Mouse (Mus musculus) cerebellum, adult 9-10 months (tissue): Measurements from ENCODE around the gene Gm5426.
"Not testable (repeated sequence)": the region's sequence is repeated elsewhere in the genome, so short reads cannot be mapped to it uniquely, and the experiment has no call there.

Experiments
- DNase-seq: peaks from one replicate; pipeline ENCODE4 v3.0.0; 2022

The Gm5426 gene

GRCm38 (mm10) chr10:96136451-96136850 is at the start of gene Gm5426:
Gene Gm5426 (plus strand): TSS chr10:96136603.
- not testable (repeated sequence) for DNase-seq

DNA sequence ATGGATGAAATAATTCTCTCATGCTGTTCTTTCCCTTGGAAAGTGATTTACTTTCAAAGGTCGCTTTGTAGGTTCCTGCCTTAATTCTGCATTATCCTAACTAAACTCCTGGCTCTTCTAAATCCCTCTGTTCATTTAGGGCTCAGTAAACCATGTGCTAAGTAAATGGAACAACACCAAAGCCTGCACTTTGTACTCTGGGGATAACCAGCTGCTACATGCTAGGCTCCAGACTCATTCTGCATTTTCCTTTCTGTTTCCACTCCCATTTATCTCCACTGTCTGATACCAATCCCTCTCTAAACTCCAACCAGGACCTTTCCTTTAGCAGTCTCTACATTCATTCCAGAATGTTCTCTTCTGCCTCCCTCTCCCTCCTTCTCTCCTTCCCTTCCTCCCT is 46.7 kb upstream of the Gm5426 start:
- no peak for DNase-seq

DNA sequence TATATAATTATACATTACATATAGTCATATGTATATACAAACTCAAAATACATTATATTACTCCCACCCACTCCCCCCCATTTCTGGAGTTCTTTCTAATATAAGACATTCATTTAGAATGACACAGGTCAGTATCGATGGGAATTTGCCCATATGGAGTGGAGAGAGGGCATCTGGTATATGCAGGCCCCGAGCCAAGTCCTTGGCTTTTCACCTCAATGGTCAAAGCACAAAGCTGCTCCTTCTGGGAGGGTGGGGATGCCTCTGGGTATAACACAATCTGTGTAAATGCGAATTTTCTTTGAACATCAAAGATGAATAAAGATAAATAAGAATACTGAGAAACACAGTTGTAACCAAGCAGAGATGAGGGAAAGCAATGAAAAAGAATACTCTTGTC is 46.0 kb upstream of the Gm5426 start:
- peak; percentile 82 for DNase-seq

DNA sequence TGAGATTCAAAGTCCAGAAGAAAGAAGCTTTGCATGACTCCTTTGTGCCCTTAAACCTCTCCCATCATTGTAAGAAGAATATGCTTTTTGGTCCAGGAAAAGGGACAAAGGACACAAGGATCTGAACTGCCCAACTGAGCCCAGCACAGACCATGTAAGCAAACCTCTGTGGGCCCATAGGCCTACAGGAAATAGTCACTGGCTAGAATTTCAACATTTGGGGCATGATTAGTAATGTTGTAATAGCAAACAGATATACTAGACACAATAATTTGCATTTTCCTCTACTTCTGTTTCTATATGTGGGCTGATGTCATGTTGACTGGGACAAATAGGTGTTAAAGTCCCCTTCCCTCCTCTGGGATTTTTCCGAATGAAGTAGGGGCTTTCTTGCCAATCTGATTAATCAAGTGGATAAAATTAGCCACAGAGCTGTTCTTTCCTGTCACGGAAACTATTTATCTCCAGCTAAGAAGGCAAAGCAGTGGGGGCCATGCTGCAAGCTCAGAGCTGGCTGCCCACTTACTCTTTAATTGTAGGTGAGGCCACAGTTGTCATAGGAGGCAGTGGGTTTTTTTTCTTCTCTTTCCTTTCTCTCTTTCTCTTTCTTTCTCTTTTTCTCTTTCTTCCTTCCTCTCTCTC is 42.4 kb upstream of the Gm5426 start:
- no peak for DNase-seq

- no peak for DNase-seq
Measured at GRCm38 (mm10) chr10:96094559-96094958, 41.8 kb upstream of the Gm5426 start.

DNA sequence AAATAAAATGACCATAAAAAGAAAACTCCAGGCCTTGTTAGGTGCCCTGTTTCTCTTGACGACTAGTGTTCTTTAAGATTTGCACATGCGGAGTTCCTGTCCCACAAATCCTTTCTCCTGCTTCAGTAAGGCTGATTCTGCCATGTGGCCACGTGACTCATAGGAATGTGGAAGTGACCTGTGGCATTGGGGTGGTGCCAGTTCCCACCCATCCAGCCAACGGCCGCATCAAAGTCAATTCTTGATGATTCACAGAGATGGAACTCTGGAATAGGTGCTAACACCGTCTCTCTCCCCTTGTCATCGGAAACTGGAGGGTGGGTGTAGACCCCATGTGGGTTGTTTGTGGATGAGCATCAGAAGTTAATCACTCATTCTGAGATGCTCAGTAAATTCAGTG is 39.7 kb upstream of the Gm5426 start:
- DNase-seq = no peak

- DNase-seq = no peak
Measured at GRCm38 (mm10) chr10:96101035-96101434, 35.4 kb upstream of the Gm5426 start.

- no peak for DNase-seq
Measured at GRCm38 (mm10) chr10:96104158-96104557, 32.2 kb upstream of the Gm5426 start.

DNA sequence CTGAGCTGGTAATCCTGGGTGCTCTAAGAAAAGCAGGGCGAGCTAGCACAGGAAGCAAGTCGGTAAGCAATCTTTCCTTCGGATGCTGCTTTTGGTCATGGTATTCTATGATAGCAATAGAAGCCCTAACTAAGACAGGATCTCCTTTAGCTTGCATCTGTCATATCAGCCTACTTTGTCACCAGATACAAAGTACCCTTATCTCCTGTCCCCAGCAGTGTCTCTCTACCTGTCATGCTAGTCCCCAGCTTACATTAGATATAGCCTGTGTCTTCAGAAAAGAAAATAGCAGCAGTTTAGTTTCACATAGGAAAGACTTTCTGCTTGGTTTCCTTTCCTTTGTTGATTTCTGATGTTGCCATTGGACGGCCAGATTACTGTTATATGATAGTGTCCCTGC is 31.8 kb upstream of the Gm5426 start:
- DNase-seq = no peak

GRCm38 (mm10) chr10:96105124-96105523 is 31.3 kb upstream of the Gm5426 start:
- DNase-seq = no peak

GRCm38 (mm10) chr10:96106972-96107720 is 29.3 kb upstream of the Gm5426 start:
- no peak for DNase-seq

DNA sequence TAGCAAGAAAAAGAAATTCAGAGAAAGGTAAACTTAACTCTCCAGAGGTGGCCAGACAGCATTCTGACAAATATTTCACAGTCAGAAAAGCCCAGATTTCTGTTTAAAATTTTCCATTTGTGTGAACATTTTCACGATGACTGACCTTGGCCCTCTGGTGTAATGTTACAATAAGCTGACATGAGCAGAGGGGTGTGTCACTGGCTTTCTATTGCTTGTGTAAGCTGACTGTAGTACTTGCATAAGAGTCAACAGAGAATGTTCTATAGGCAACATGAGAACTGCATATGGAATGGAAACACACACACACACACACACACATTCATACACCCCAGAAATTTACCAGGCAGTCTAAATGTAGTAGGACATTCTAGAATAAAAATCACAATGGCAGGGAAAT is 28.6 kb upstream of the Gm5426 start:
- no peak for DNase-seq

DNA sequence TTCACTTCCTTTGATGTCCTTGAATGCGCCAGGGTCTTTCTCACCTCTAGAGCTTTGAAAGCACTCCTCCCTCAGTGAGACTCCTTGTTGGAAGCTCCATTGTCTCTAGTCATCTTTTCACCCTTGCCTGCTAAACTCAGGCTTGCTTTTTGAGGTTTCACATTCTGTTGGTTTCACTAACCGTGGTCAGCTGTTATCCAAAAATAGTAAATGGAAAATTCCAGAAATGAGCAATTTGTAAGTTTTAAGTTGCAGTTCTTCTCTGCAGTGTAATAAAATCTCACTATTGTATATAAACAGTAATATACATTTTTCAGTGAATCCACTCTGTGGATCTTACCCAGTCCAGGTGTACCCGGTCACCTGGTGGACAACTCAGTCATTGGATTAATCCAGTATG is 21.1 kb upstream of the Gm5426 start:
- DNase-seq = no peak

DNA sequence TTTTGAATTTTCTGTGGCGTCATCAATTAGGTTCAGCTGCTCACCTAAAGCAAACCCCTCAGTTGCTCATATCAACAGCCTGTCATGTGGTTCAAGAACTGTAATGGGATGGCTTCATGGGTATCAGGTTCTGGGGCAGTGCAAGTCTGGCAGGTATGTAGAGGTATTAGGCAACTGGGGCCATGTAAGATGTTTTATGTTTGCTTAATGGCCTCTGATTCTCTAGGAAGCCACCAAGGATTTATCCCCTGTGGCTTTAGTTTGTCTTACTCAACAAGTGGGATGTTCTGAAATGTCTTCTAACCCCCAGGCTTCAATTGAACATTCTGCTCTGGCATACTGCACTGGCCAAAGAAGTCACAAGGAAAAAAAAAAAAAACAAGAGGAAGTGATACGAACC is 15.6 kb upstream of the Gm5426 start:
- DNase-seq = no peak

GRCm38 (mm10) chr10:96121249-96122010 is 15.0 kb upstream of the Gm5426 start:
- DNase-seq = peak; percentile 12

GRCm38 (mm10) chr10:96123885-96124284 is 12.5 kb upstream of the Gm5426 start:
- no peak for DNase-seq

DNA sequence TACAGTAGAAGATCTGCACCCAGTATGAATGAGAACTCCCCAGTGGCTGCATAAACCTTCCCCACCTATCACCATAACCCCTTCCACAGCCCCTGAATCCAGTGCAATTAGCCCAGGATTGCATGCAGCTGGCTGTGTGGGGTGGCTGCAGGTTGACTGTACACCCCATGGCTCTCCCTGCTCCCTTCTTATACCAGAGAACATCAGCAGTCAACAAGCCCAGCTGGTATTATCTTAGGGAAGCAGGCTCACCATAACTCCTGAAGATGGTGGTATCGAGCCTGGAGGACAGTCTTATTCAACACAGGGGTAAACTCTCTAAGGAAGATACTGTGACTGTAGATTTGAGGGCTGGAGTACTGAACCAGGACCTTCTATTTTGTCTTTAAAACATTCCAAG is 12.1 kb upstream of the Gm5426 start:
- DNase-seq = no peak

- no peak for DNase-seq
Measured at GRCm38 (mm10) chr10:96125771-96126454, 10.5 kb upstream of the Gm5426 start.

GRCm38 (mm10) chr10:96129213-96129612 is 7.2 kb upstream of the Gm5426 start:
- DNase-seq = no peak

DNA sequence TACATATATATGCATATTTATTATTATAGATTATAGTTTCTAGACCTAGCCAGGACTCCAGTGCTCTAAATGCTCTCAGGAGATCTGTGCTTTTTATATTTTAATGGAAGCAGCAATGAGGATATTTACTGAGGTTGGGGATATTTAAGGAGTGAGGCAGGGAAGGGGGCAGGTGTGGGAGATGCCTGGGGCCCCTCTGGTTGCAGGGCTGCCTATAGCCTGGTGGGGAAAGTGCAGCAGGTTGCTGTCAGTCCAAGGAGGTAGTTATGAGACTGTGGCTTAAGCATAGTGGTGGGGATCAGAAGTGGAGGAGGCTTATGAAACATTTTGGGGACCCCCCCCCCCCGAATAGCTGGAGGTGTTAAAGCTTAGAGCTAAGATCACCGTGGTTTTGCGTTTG is 6.0 kb upstream of the Gm5426 start:
- no peak for DNase-seq

DNA sequence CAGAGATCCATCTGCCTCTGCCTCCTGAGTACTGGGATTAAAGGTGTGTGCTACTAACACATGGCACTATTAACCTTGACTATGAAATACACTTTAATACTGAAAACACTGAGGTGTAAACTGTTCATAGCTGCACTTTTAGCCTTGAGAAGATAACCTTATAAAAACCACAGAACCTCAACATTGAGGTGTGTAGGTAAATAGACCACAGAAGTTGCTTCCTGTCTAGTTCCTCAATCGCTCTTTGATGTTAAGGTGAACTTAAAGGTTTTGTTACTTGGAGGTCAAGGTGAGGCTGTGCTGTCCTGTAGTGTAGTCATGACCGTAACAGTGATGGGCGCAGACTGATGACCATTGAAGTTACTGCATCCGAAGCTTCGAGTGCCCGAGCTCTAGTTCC is 5.3 kb upstream of the Gm5426 start:
- DNase-seq = no peak

GRCm38 (mm10) chr10:96132161-96132560 is 4.2 kb upstream of the Gm5426 start:
- peak; percentile 74 for DNase-seq

DNA sequence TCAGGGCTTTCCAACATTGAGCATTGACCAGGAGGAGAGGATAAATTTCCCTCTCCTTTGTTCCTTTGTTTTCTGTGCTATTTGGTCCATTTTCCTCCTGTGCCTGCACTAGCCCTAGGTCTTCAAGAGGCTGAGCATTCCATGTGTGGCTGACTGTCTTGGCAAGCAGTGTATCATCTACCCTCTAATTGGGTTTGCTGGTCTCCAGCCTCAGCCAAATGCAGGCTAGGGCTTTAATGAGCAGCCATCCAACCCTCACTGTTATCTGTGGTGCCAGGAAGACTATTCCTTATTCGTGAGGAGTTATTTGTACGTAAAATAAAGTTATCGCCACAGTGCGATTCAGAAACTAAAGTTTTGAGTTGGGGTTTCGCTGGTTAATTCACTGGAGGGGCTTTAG is 2.2 kb downstream of the Gm5426 start:
- DNase-seq = no peak
